Mouse (Mus musculus): ENCODE measurements around the gene Olfr1054. TPM values are rescaled to one million over a fixed set of nuclear protein-coding genes. Genes with fewer than 3 reads are reported as not detected.
"Not testable (repeated sequence)": the region's sequence is repeated elsewhere in the genome, so short reads cannot be mapped to it uniquely, and the experiment has no call there.

Gene Olfr1054
- polyA plus RNA-seq (2015; fragmentation: Nextera tagmentation; extraction: Ambion mirVana) = not detected in 2 replicates

DNA sequence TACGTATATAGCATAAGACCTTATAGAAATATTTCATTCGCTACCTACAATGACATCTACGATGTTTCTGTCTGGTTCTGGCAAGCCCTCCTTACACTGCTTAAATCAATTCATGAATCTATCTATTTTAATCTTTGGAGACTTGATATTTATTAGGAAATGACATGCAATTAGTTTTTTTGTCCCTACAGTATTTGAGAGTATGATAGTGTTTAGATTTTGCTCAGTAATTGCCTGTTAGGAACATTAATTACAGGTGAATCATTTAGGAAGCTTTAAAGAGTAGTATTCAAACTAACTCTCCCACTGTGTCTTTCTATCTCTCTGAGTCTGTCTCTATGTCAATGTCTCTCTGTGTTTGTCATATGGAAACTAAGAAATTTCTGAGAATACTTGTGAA is at the start of gene Olfr1054:
Gene Olfr1054, minus strand, starts transcription at position 101 of the 400 bp plus-strand sequence.
- 77% methylated on average over 3 of the region's 3 CpGs for WGBS
- H3K27me3 ChIP-seq (ENCODE audit: control insufficient read depth, insufficient read depth, low read depth, low read length) = no peaks in the 10 kb centered on the region
- no peaks in the 10 kb centered on the region for H3K4me1 ChIP-seq (replicated peaks; ENCODE audit: control insufficient read depth, insufficient read depth, low read length)
- no peak within 1 kb of the TSS for H3K27ac ChIP-seq (ENCODE audit: low read length)
- ATAC-seq (ENCODE audit: low read depth) = no peak
- H3K9ac ChIP-seq (ENCODE audit: low read length) = no peak within 1 kb of the TSS
- H3K4me2 ChIP-seq (ENCODE audit: low read depth, low read length) = no peak within 1 kb of the TSS
- H3K4me3 ChIP-seq (ENCODE audit: low read length) = no peak within 1 kb of the TSS
- no peaks in the 10 kb centered on the region for H3K36me3 ChIP-seq (ENCODE audit: control insufficient read depth, insufficient read depth, low read length)
- no peaks in the 10 kb centered on the region for H3K9me3 ChIP-seq (ENCODE audit: control insufficient read depth, low read length)

DNA sequence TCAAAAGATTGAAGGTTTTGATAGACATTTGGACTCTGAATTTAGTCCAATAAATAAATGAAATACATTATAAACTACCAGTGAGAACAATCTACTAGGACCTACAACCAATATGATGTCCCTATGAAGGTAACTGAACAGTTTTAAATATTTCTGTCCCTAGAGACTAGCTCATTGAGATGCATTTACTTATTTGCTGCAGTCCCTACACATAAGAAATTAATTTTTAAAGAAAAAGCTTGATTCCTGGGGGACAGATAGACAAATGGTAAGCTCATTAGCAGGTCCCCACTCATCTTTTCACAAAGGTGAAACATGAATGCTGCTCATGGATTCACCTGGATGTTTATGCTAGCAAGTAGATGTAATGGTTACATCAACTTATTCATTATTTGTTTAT is 43.1 kb upstream of the Olfr1054 start, which contains the start of gene Olfr1057:
Gene Olfr1057, minus strand, starts transcription at position 101 of the 400 bp plus-strand sequence.
- no peak within 1 kb of the TSS for H3K4me3 ChIP-seq (ENCODE audit: low read length)
- H3K27ac ChIP-seq (ENCODE audit: low read length) = no peak within 1 kb of the TSS
- H3K9ac ChIP-seq (ENCODE audit: low read length) = no peak within 1 kb of the TSS
- no peak within 1 kb of the TSS for H3K4me2 ChIP-seq (ENCODE audit: low read depth, low read length)
- H3K27me3 ChIP-seq (ENCODE audit: control insufficient read depth, insufficient read depth, low read depth, low read length) = no peaks in the 10 kb centered on the region
- no peak for ATAC-seq (ENCODE audit: low read depth)
- H3K36me3 ChIP-seq (ENCODE audit: control insufficient read depth, insufficient read depth, low read length) = no peaks in the 10 kb centered on the region
- no peaks in the 10 kb centered on the region for H3K9me3 ChIP-seq (ENCODE audit: control insufficient read depth, low read length)
- H3K4me1 ChIP-seq (replicated peaks; ENCODE audit: control insufficient read depth, insufficient read depth, low read length) = no peaks in the 10 kb centered on the region

DNA sequence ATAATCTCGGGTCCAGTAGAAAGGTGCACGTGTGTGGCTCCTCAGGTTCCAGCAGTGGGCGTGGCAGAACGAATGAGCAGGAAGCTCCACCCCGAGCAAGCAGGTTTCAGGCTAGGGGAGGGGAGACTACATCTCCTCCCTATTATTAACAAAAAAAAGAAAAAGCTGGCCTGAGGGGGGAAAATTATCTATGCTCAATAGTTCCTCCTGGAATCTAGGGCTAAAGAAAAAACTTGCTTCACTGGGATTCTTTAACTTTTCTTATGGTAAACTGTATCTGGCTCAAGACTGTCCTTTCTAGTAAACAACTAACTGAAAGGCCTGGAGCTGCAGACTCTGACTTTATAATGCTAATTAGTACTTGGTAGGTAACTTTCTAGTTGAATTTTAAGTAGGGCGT is 31.1 kb upstream of the Olfr1054 start:
- 83% methylated on average over 1 of the region's 6 CpGs for WGBS
- H3K36me3 ChIP-seq (ENCODE audit: control insufficient read depth, insufficient read depth, low read length); H3K27ac ChIP-seq (ENCODE audit: low read length); H3K9me3 ChIP-seq (ENCODE audit: control insufficient read depth, low read length); H3K4me1 ChIP-seq (replicated peaks; ENCODE audit: control insufficient read depth, insufficient read depth, low read length); H3K4me2 ChIP-seq (ENCODE audit: low read depth, low read length); H3K9ac ChIP-seq (ENCODE audit: low read length); ATAC-seq (ENCODE audit: low read depth); H3K4me3 ChIP-seq (ENCODE audit: low read length); H3K27me3 ChIP-seq (ENCODE audit: control insufficient read depth, insufficient read depth, low read depth, low read length): not testable (repeated sequence)

DNA sequence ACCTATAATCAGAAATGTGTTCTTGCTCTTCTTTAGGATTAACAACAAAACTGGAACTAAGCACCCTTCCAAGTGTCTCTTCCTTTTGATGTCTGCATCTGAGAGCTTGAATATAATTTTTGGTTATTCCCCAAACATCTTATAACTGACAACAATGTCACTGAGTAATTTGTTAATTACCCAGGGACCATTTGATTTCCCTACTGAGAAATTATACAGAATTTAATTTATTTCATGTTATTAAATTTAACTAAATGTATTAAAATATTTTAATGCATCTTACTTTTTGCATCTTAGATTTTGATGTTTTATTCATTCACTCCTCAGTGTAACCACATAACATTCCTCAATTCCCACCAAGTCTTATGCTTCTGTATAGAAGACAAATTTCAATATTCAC is 27.1 kb upstream of the Olfr1054 start, which contains the start of gene Olfr1056:
Gene Olfr1056, minus strand, starts transcription at position 101 of the 400 bp plus-strand sequence.
- Histone ChIP-seq H3K4me1 (replicated peaks; ENCODE audit: control insufficient read depth, insufficient read depth, low read length) (no peaks in the 10 kb centered on the region), H3K27me3 (ENCODE audit: control insufficient read depth, insufficient read depth, low read depth, low read length) (no peaks in the 10 kb centered on the region), H3K9ac (ENCODE audit: low read length) (no peak within 1 kb of the TSS)

DNA sequence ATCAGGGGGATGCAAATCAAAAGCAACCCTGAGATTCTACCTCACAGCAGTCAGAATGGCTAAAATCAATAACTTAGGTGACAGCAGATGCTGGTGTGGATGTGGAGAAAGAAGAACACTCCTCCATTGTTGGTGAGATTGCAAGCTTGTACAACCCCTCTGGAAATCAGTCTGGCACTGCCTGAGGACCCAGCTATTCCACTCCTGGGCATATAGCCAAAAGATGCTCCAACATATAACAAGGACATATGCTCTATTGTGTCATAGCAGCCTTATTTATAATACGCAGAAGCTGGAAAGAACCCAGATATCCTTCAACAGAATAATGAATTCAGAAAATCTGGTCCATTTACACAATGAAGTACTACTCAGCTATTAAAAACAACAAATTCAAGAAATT is 16.5 kb upstream of the Olfr1054 start:
- H3K9me3 ChIP-seq (ENCODE audit: control insufficient read depth, low read length); ATAC-seq (ENCODE audit: low read depth); H3K4me3 ChIP-seq (ENCODE audit: low read length); H3K4me2 ChIP-seq (ENCODE audit: low read depth, low read length); H3K4me1 ChIP-seq (replicated peaks; ENCODE audit: control insufficient read depth, insufficient read depth, low read length); H3K36me3 ChIP-seq (ENCODE audit: control insufficient read depth, insufficient read depth, low read length); H3K27ac ChIP-seq (ENCODE audit: low read length); H3K27me3 ChIP-seq (ENCODE audit: control insufficient read depth, insufficient read depth, low read depth, low read length); H3K9ac ChIP-seq (ENCODE audit: low read length): not testable (repeated sequence)
- WGBS = 81% methylated on average over 1 of the region's 1 CpGs

More for the DNA sequence above, 27.1 kb upstream of the Olfr1054 start, which contains the start of gene Olfr1056:
- Histone ChIP-seq H3K36me3 (ENCODE audit: control insufficient read depth, insufficient read depth, low read length) (no peaks in the 10 kb centered on the region), H3K27ac (ENCODE audit: low read length) (no peak within 1 kb of the TSS), H3K4me3 (ENCODE audit: low read length) (no peak within 1 kb of the TSS), H3K4me2 (ENCODE audit: low read depth, low read length) (no peak within 1 kb of the TSS), H3K9me3 (ENCODE audit: control insufficient read depth, low read length) (no peaks in the 10 kb centered on the region)
- ATAC-seq (ENCODE audit: low read depth) = no peak

DNA sequence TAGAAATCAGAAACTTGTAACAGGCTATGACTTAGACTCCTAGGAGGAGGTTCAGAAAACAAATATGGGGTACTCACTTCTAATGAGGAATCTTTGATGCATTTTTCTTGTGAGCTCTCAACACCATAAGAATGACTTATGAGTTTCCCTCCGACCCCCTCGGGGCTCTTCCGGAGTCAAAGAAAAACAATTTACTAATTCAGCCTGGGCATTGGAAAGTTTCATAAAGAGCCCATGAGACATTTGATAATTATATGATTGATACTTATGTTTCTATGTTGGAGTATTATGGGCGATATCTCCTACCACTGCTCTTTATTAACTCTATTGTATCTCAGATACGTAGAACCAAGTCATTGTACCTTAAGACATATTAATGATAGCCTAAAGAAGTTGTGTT is 15.0 kb upstream of the Olfr1054 start, which contains the start of gene Olfr1055:
Gene Olfr1055, minus strand, starts transcription at position 101 of the 400 bp plus-strand sequence.
- ATAC-seq (ENCODE audit: low read depth) = no peak
- no peaks in the 10 kb centered on the region for H3K27me3 ChIP-seq (ENCODE audit: control insufficient read depth, insufficient read depth, low read depth, low read length)
- no peaks in the 10 kb centered on the region for H3K36me3 ChIP-seq (ENCODE audit: control insufficient read depth, insufficient read depth, low read length)
- no peak within 1 kb of the TSS for H3K4me3 ChIP-seq (ENCODE audit: low read length)
- H3K4me1 ChIP-seq (replicated peaks; ENCODE audit: control insufficient read depth, insufficient read depth, low read length) = no peaks in the 10 kb centered on the region
- 82% methylated on average over 5 of the region's 5 CpGs for WGBS
- no peak within 1 kb of the TSS for H3K9ac ChIP-seq (ENCODE audit: low read length)
- H3K9me3 ChIP-seq (ENCODE audit: control insufficient read depth, low read length) = no peaks in the 10 kb centered on the region
- no peak within 1 kb of the TSS for H3K4me2 ChIP-seq (ENCODE audit: low read depth, low read length)
- no peak within 1 kb of the TSS for H3K27ac ChIP-seq (ENCODE audit: low read length)

DNA sequence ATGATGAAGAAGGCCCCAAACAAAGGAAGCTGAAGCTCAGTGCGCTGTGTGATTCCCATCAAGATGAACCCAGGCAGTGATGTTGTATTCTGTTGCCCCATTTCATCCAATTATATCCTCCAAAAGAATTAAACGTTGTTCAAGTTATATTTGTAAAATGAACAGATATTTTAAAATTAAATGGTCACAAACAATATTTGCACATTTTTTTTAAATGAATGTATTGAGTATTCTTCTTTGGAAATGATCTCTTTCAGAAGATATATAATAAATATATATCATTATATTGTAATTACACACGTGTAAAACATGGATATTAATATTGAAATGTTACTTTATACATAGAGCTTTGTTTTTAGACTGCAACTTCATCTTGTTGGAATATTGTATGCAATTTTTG is 20.0 kb downstream of the Olfr1054 start, which contains the start of gene Olfr1053:
Gene Olfr1053, minus strand, starts transcription at position 101 of the 400 bp plus-strand sequence.
- no peak for ATAC-seq (ENCODE audit: low read depth)
- WGBS = 57% methylated on average over 3 of the region's 3 CpGs
- no peak within 1 kb of the TSS for H3K4me2 ChIP-seq (ENCODE audit: low read depth, low read length)

DNA sequence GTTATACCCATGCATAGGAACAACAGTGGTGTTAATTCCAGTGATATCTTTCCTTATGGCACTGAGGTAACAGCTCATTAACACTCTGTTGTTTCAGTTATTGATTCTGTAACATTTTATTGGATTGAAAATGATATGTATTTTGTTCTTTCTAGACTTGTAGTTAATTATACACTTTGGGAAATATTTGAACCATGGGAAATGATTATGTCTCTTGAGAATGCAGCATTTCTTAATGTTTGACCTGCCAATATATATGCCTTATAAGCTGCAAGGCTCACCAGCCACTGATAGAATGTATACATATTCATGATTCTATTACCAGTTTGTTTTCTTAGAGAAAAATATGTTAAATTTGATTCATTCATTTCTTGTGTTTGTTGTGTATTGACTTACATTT is 43.1 kb downstream of the Olfr1054 start, which contains the start of gene Olfr1052:
Gene Olfr1052, plus strand, starts transcription at position 301 of the 400 bp plus-strand sequence.
- Histone ChIP-seq H3K4me1 (replicated peaks; ENCODE audit: control insufficient read depth, insufficient read depth, low read length) (no peaks in the 10 kb centered on the region), H3K36me3 (ENCODE audit: control insufficient read depth, insufficient read depth, low read length) (no peaks in the 10 kb centered on the region), H3K4me2 (ENCODE audit: low read depth, low read length) (no peak within 1 kb of the TSS), H3K27me3 (ENCODE audit: control insufficient read depth, insufficient read depth, low read depth, low read length) (no peaks in the 10 kb centered on the region), H3K4me3 (ENCODE audit: low read length) (no peak within 1 kb of the TSS), H3K9me3 (ENCODE audit: control insufficient read depth, low read length) (no peaks in the 10 kb centered on the region; the same call in 1 of the 2 replicates), H3K27ac (ENCODE audit: low read length) (no peak within 1 kb of the TSS), H3K9ac (ENCODE audit: low read length) (no peak within 1 kb of the TSS)
- ATAC-seq (ENCODE audit: low read depth) = no peak

More for the DNA sequence above, 20.0 kb downstream of the Olfr1054 start, which contains the start of gene Olfr1053:
- Histone ChIP-seq H3K4me1 (replicated peaks; ENCODE audit: control insufficient read depth, insufficient read depth, low read length) (no peaks in the 10 kb centered on the region), H3K27me3 (ENCODE audit: control insufficient read depth, insufficient read depth, low read depth, low read length) (no peaks in the 10 kb centered on the region), H3K27ac (ENCODE audit: low read length) (no peak within 1 kb of the TSS), H3K36me3 (ENCODE audit: control insufficient read depth, insufficient read depth, low read length) (no peaks in the 10 kb centered on the region), H3K9me3 (ENCODE audit: control insufficient read depth, low read length) (no peaks in the 10 kb centered on the region), H3K9ac (ENCODE audit: low read length) (no peak within 1 kb of the TSS), H3K4me3 (ENCODE audit: low read length) (no peak within 1 kb of the TSS)
